Mouse (Mus musculus): ENCODE data around the gene Wdtc1. TPM values are rescaled to one million over a fixed set of nuclear protein-coding genes. Genes with fewer than 3 reads are reported as not detected.

Gene Wdtc1
- polyA plus RNA-seq (2015; fragmentation: Nextera tagmentation; extraction: Ambion mirVana), result 13.9 and 17.0 TPM in 2 replicates

GRCm38 (mm10) chr4:133353367-133354365, at the start of gene Wdtc1:
Gene Wdtc1 (minus strand): TSS chr4:133353481.
- peak; percentile 94 for ATAC-seq
- whole genome bisulfite sequencing, result 78% methylated on average over 23 of the region's 23 CpGs

DNA sequence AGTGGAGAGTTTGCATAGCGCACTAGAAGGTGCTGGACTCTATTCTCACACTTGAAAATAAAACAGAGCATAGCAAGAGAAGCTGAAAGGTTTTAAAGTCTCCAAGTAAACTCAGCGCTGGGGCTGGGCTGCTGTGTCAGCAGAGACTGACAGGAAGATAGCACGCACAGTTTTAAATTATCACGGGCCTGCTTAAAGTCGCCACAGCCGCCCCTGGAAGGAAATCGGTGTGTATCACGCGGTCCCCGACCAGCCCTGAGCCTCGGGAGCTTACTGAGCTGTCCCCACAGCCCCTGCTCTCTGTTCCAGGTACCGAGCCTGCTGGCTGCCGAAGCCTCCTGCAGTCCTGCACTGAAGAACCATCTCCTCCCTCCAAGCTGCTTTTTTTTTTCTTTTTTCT, 48.7 kb upstream of the Wdtc1 start:
- no peak overlapping the region for H3K4me3 ChIP-seq (replicated peaks)
- ATAC-seq, result no peak
- no peak overlapping the region for H3K27ac ChIP-seq
- H3K9me3 ChIP-seq, result no peaks in the 10 kb centered on the region
- peak overlapping the region; percentile 9; the same call in 1 of the 2 replicates for H3K4me2 ChIP-seq (replicated peaks)
- H3K27me3 ChIP-seq (replicated peaks), result no peaks in the 10 kb centered on the region
- no peaks in the 10 kb centered on the region for H3K36me3 ChIP-seq
- 44% methylated on average over 13 of the region's 13 CpGs for WGBS
- H3K9ac ChIP-seq, result no peak overlapping the region
- peaks cover 25% of the 10 kb centered on the region for H3K4me1 ChIP-seq (replicated peaks)

More at GRCm38 (mm10) chr4:133353367-133354365, at the start of gene Wdtc1:
- no peaks in the 10 kb centered on the region for H3K9me3 ChIP-seq
- H3K27ac ChIP-seq, result no peak within 1 kb of the TSS
- H3K4me1 ChIP-seq (replicated peaks), result no peaks in the 10 kb centered on the region
- H3K36me3 ChIP-seq, result no peaks in the 10 kb centered on the region
- no peaks in the 10 kb centered on the region for H3K27me3 ChIP-seq (replicated peaks)
- H3K9ac ChIP-seq, result no peak within 1 kb of the TSS
- no peak within 1 kb of the TSS for H3K4me2 ChIP-seq (replicated peaks)
- no peak within 1 kb of the TSS for H3K4me3 ChIP-seq (replicated peaks)

GRCm38 (mm10) chr4:133400098-133400497, 46.8 kb upstream of the Wdtc1 start:
- Histone ChIP-seq H3K9ac (no peak overlapping the region), H3K9me3 (no peaks in the 10 kb centered on the region), H3K27ac (no peak overlapping the region), H3K4me3 (replicated peaks) (no peak overlapping the region), H3K4me2 (replicated peaks) (no peak overlapping the region), H3K27me3 (replicated peaks) (no peaks in the 10 kb centered on the region), H3K36me3 (no peaks in the 10 kb centered on the region), H3K4me1 (replicated peaks) (peaks cover 30% of the 10 kb centered on the region)
- ATAC-seq, result no peak
- 52% methylated on average over 7 of the region's 7 CpGs for WGBS

- Histone ChIP-seq H3K9me3 (no peaks in the 10 kb centered on the region), H3K4me3 (replicated peaks) (no peak overlapping the region), H3K27ac (no peak overlapping the region), H3K27me3 (replicated peaks) (no peaks in the 10 kb centered on the region), H3K4me1 (replicated peaks) (peaks cover 36% of the 10 kb centered on the region), H3K9ac (no peak overlapping the region), H3K4me2 (replicated peaks) (no peak overlapping the region), H3K36me3 (no peaks in the 10 kb centered on the region)
- 79% methylated on average over 6 of the region's 6 CpGs for WGBS
- ATAC-seq, result no peak
Observed at GRCm38 (mm10) chr4:133399509-133399908, 46.2 kb upstream of the Wdtc1 start.

GRCm38 (mm10) chr4:133398619-133399018, 45.3 kb upstream of the Wdtc1 start:
- Histone ChIP-seq H3K9me3 (no peaks in the 10 kb centered on the region), H3K4me2 (replicated peaks) (no peak overlapping the region), H3K27me3 (replicated peaks) (no peaks in the 10 kb centered on the region), H3K4me1 (replicated peaks) (peaks cover 39% of the 10 kb centered on the region), H3K4me3 (replicated peaks) (no peak overlapping the region), H3K9ac (no peak overlapping the region), H3K27ac (no peak overlapping the region), H3K36me3 (no peaks in the 10 kb centered on the region)
- WGBS, result 73% methylated on average over 5 of the region's 5 CpGs
- no peak for ATAC-seq

DNA sequence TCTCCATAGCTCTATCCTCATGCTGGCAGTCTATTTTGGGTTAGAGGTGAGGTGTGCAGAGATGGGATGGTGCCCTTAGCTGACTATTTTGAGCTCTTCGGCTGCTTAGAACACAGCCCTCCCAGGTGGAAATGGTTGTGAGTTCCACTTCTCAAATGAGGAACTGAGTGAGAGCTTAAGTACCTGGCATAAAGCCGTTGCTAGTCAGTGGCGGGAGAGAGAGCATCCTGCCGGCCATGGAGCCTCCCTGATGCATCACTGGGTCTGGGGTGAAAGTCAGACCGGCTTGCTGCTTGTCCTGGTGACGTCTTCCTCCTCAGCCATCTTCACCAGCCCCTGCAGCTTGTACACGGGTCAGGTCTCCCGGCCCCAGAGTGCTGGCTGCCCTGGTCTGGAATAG, 44.7 kb upstream of the Wdtc1 start:
- Histone ChIP-seq H3K36me3 (no peaks in the 10 kb centered on the region), H3K4me3 (replicated peaks) (no peak overlapping the region), H3K9ac (no peak overlapping the region), H3K4me2 (replicated peaks) (no peak overlapping the region), H3K4me1 (replicated peaks) (peaks cover 39% of the 10 kb centered on the region), H3K27ac (no peak overlapping the region), H3K27me3 (replicated peaks) (no peaks in the 10 kb centered on the region), H3K9me3 (no peaks in the 10 kb centered on the region)
- ATAC-seq, result no peak
- WGBS, result 77% methylated on average over 8 of the region's 8 CpGs

- Histone ChIP-seq H3K27me3 (replicated peaks) (no peaks in the 10 kb centered on the region), H3K4me3 (replicated peaks) (no peak overlapping the region), H3K9me3 (no peaks in the 10 kb centered on the region), H3K4me1 (replicated peaks) (peaks cover 36% of the 10 kb centered on the region), H3K9ac (no peak overlapping the region), H3K4me2 (replicated peaks) (no peak overlapping the region), H3K36me3 (no peaks in the 10 kb centered on the region), H3K27ac (no peak overlapping the region)
- ATAC-seq, result no peak
- WGBS, result 64% methylated on average over 5 of the region's 5 CpGs
Observed at GRCm38 (mm10) chr4:133397299-133397698, 44.0 kb upstream of the Wdtc1 start.

GRCm38 (mm10) chr4:133396079-133396478, 42.8 kb upstream of the Wdtc1 start:
- Histone ChIP-seq H3K27me3 (replicated peaks) (no peaks in the 10 kb centered on the region), H3K4me3 (replicated peaks) (no peak overlapping the region), H3K4me1 (replicated peaks) (peaks cover 41% of the 10 kb centered on the region), H3K36me3 (no peaks in the 10 kb centered on the region), H3K4me2 (replicated peaks) (no peak overlapping the region), H3K9ac (no peak overlapping the region), H3K27ac (no peak overlapping the region), H3K9me3 (no peaks in the 10 kb centered on the region)
- no peak for ATAC-seq
- WGBS, result 64% methylated on average over 2 of the region's 2 CpGs

GRCm38 (mm10) chr4:133394981-133395573, 41.8 kb upstream of the Wdtc1 start:
- ATAC-seq, result peak; percentile 28
- no peaks in the 10 kb centered on the region for H3K27me3 ChIP-seq (replicated peaks)
- H3K9ac ChIP-seq, result no peak overlapping the region
- H3K27ac ChIP-seq, result peak overlapping the region; percentile 61
- H3K9me3 ChIP-seq, result no peaks in the 10 kb centered on the region
- H3K36me3 ChIP-seq, result no peaks in the 10 kb centered on the region
- H3K4me1 ChIP-seq (replicated peaks), result peaks cover 51% of the 10 kb centered on the region
- WGBS, result 75% methylated on average over 4 of the region's 4 CpGs
- H3K4me3 ChIP-seq (replicated peaks), result no peak overlapping the region
- H3K4me2 ChIP-seq (replicated peaks), result no peak overlapping the region

DNA sequence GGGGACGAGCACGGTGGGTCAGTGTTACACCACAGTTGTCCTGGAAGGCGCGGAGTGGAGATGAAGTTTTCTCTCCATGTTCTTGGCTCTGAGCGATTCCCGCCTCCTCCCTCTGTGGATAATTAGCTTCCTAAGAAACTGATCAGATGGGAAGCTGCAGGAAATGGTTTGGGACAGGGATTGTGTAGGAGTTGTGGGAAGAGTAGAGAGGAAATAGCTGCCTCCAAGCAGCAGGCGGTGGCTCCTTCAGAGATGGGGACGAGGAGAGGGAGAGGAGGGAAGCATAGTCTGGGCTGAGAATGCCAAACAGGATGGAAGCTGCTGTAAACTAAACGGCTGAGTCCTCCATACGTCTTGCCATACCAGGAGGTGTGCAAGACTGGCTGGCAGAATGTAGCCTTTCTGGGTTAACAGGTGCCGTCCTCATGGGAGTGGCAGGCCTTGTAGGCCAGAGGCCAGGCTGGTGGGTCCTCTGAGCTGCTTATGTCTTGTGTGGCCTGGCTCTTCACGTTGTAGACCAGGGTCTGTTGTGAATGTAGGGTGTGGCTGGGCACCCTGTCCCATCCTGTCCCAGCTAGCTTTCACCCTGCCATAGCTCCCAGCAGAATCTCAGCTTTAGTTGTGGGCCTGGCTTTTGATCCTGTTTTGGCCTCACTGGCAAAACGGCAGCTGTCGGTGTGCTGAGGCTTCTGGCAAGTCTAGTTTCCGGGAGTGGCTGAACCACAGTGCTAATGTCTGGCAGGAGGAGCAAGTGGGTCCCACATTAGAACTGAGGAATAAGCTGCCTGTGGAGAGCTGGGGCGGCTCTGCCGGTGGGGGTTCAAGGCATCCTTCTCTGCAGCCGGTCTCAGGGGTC, 38.1 kb upstream of the Wdtc1 start:
- WGBS, result 58% methylated on average over 18 of the region's 18 CpGs
- Histone ChIP-seq H3K9me3 (no peaks in the 10 kb centered on the region), H3K27ac (0 out of 2 replicates have a peak overlapping the region, but pooled peaks have one; percentile 19), H3K36me3 (no peaks in the 10 kb centered on the region), H3K27me3 (replicated peaks) (no peaks in the 10 kb centered on the region), H3K4me3 (replicated peaks) (no peak overlapping the region), H3K4me1 (replicated peaks) (peaks cover 60% of the 10 kb centered on the region), H3K9ac (no peak overlapping the region), H3K4me2 (replicated peaks) (no peak overlapping the region)
- ATAC-seq, result no peak

DNA sequence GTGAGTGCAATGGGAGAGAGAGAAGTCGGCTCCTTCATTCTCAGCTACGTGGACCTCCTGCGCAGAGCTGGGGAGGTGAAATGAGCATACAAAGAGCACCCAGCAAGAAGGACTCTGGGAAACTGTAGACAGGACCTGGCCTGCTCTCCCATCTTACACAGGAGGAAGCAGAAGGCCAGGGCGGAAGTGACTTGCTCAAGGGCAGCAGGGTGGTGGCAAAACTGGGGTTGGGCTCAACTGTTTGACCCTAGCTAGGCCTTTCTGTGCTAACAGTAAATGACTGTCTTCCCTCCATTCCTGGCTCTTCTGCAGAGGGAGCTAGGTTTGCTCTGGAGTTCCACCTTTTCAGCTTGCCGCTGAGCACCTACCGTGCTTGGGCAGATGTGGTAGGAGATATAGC, 37.3 kb upstream of the Wdtc1 start:
- Histone ChIP-seq H3K9ac (peak overlapping the region; percentile 10; the same call in 1 of the 2 replicates), H3K36me3 (no peaks in the 10 kb centered on the region), H3K4me3 (replicated peaks) (no peak overlapping the region), H3K4me2 (replicated peaks) (no peak overlapping the region), H3K9me3 (no peaks in the 10 kb centered on the region), H3K27me3 (replicated peaks) (no peaks in the 10 kb centered on the region), H3K4me1 (replicated peaks) (peaks cover 52% of the 10 kb centered on the region), H3K27ac (no peak overlapping the region)
- WGBS, result 88% methylated on average over 6 of the region's 6 CpGs
- ATAC-seq, result no peak

DNA sequence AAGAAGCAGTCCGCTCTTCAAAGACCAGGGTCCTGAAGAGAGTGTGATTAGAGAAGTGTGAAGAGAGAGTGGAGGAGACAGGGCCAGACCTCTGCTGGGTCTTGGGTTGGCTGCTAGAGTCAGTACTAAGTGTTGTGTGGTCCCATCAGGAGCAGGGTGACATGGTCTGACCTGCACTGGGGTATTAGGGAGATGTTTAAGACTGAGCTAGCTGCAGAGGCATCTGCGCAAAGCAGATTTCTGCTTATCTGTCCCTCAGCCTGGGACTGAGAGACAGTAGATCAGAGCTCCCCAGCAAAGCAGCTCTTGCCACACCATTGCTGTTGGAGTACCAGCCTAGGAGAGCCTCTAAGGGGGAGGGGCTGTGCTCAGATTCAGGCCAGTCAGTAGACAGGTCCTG, 36.8 kb upstream of the Wdtc1 start:
- no peak for ATAC-seq
- H3K4me2 ChIP-seq (replicated peaks), result no peak overlapping the region
- no peak overlapping the region for H3K9ac ChIP-seq
- 80% methylated on average over 2 of the region's 2 CpGs for WGBS
- no peaks in the 10 kb centered on the region for H3K36me3 ChIP-seq
- H3K4me1 ChIP-seq (replicated peaks), result peaks cover 47% of the 10 kb centered on the region
- H3K9me3 ChIP-seq, result no peaks in the 10 kb centered on the region
- no peak overlapping the region for H3K27ac ChIP-seq
- no peaks in the 10 kb centered on the region for H3K27me3 ChIP-seq (replicated peaks)
- no peak overlapping the region for H3K4me3 ChIP-seq (replicated peaks)
